Mouse (Mus musculus) c-Kit-positive CD71-positive TER-119-negative erythroid progenitor cells, embryonic 14.5 days (primary cell): Measurements from ENCODE around the gene Pfdn5.

Experiments
- DNase-seq: peaks from one replicate; pipeline ENCODE4 v3.0.0-alpha.2; 2013; ENCODE audit warnings: low read depth

Pfdn5 gene

DNA sequence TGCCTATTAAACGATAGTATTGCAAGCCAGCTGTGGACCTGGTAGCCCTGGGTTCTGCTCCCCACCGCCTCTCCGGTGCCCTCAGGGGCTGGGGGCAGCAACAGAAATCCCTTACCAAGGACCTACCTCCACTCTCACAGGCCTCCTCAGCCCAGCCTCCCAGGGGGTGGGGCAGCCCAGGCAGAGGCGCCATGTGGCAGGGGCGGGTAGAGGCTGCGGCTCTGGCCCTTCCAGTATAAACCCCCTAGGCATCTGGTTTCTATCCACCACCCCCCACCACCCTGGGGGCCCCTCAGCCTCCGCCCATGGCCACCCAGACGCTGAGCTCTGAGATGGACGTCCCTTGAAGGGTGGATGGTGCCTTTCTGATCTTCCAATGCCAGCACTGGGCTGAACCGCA is 44.8 kb downstream of the Pfdn5 start:
- DNase-seq: no peak

- DNase-seq: no peak
These were observed 50.7 kb downstream of the Pfdn5 start for GRCm38 (mm10) chr15:102376453-102377162.

DNA sequence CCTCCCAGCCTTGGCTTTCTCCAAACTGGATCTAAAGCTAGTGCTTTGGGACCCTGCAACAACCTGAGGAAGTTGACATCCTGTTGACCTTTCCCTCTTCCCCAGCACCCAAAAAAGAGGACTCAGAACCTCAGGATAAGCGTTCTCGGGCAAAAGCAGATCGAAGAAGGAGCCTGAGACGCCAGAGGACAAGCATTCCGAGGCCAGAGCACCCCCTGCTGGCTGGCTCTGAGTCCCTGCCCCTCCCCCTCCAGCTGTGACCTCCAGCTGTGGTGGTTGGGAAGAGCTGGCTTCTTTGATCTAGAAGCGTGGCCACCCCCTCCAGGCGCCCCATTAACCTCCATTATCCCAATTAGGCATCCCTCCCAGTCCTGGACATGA is 51.2 kb downstream of the Pfdn5 start:
- DNase-seq: peak; percentile 81

GRCm38 (mm10) chr15:102377810-102378262 is 51.9 kb downstream of the Pfdn5 start:
- DNase-seq: no peak
